Mouse (Mus musculus) right cerebral cortex, adult 2 months (tissue): ENCODE measurements at regions not wholly inside any gene's neighbourhood (a gene's known extent, or its start where the extent isn't known, plus 50 kb on each side); places are given as distances from the start of the nearest gene placed in this dataset.
"Not testable (repeated sequence)": the region's sequence is repeated elsewhere in the genome, so short reads cannot be mapped to it uniquely, and the experiment has no call there.

Source experiments
- DNase-seq, 2 experiments: peaks; one replicate each; pipeline ENCODE4 v3.0.0; 2021 to 2022; ENCODE audit warnings: low spot score in 2 of 2

GRCm38 (mm10) chr17:94866630-94867029 is 116.8 kb upstream of the Mettl4 start:
- DNase-seq, result no peak

GRCm38 (mm10) chr17:94864531-94865318 is 114.9 kb upstream of the Mettl4 start:
- peak; percentile 72 to 77 for DNase-seq

GRCm38 (mm10) chr17:94854698-94855097 is 104.9 kb upstream of the Mettl4 start:
- DNase-seq, result not testable (repeated sequence)

GRCm38 (mm10) chr17:94834446-94835117 is 84.8 kb upstream of the Mettl4 start:
- DNase-seq, result peak; percentile 85 to 87

- not testable (repeated sequence) for DNase-seq
These were observed 84.2 kb upstream of the Mettl4 start for GRCm38 (mm10) chr17:94834067-94834445.

- DNase-seq, result not testable (repeated sequence)
These were observed 76.6 kb upstream of the Mettl4 start for GRCm38 (mm10) chr17:94826415-94826814.

- no peak for DNase-seq
These were observed 58.9 kb upstream of the Mettl4 start for GRCm38 (mm10) chr17:94808758-94809157.
